Mouse (Mus musculus): ENCODE measurements around the gene Ankrd31.

DNA sequence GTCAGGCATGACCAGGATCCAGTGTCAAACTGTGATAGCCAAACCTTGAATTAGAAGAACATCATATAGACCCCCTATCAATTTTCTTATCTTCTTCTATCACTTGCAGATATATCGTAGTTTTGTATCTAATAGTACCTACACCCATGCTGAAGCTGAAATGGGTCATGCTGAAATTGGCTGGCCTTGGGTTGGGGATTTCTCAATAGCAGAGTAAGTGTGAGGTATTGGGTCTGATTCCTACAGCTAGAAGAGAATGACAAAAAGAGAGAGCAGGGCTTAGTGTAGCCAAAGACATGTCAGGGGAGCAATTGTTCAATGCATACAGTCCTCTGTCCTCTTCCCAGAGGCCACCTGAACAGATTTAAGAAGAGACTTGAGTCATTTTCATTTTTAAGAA lies 18.0 kb upstream of the Ankrd31 start:
- TF ChIP-seq POLR2A (IDR thresholded peaks at IDR 0.05; ENCODE audit: insufficient read depth, low read depth, low read length) (no peak), CTCF (IDR thresholded peaks at IDR 0.05) (no peak), EP300 (IDR thresholded peaks at IDR 0.05; ENCODE audit: insufficient read depth, low read depth, low read length) (no peak)

Measured in heart, adult 2 months (tissue).